Mouse (Mus musculus) cerebellum, adult 11-12 months (tissue): ENCODE measurements around the gene Pja2.
A peak's percentile ranks its signal among the peaks of the same experiment; 100 is the strongest.
"Not testable (repeated sequence)": the region's sequence is repeated elsewhere in the genome, so short reads cannot be mapped to it uniquely, and the experiment has no call there.

Experiments used
- DNase-seq: peaks from one replicate; pipeline ENCODE4 v3.0.0; 2022

The Pja2 gene

GRCm38 (mm10) chr17:64331898-64332769, at the start of gene Pja2:
Gene Pja2, minus strand, starts transcription at chr17:64331916.
- DNase-seq = peak; percentile 100

- DNase-seq = peak; percentile 61
These were observed 43.6 kb upstream of the Pja2 start for GRCm38 (mm10) chr17:64375327-64375726.

- DNase-seq = peak; percentile 22
These were observed 32.0 kb upstream of the Pja2 start for GRCm38 (mm10) chr17:64363694-64364093.

- no peak for DNase-seq
These were observed 30.9 kb upstream of the Pja2 start for GRCm38 (mm10) chr17:64362570-64362969.

DNA sequence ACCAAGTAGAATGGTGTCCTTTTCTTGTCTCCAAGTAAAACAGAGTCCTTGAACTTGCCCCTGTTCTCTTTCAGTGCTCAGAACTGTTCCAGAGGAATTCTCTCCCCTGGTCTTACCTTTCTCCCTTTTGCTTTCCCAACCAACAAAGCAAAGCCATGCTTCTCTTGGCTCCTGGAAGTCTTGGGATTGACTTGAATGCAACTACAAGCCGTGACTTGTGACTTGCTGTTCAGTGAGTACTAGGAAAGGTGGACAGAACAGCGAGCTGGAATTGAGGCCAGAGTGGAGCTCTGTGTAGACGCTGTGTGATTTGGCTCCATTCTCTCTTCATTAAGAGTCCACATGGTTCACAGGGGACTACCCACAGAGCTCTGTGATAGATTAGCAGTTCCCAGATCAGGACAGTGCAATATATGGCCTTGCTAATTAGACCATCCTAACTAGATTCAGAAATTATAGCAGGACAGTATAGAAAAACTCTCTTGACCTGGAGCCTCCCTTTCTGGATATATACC, 30.3 kb upstream of the Pja2 start:
- DNase-seq = no peak

- no peak for DNase-seq
These were observed 22.2 kb upstream of the Pja2 start for GRCm38 (mm10) chr17:64353940-64354339.

- no peak for DNase-seq
These were observed 14.4 kb upstream of the Pja2 start for GRCm38 (mm10) chr17:64346135-64346534.

DNA sequence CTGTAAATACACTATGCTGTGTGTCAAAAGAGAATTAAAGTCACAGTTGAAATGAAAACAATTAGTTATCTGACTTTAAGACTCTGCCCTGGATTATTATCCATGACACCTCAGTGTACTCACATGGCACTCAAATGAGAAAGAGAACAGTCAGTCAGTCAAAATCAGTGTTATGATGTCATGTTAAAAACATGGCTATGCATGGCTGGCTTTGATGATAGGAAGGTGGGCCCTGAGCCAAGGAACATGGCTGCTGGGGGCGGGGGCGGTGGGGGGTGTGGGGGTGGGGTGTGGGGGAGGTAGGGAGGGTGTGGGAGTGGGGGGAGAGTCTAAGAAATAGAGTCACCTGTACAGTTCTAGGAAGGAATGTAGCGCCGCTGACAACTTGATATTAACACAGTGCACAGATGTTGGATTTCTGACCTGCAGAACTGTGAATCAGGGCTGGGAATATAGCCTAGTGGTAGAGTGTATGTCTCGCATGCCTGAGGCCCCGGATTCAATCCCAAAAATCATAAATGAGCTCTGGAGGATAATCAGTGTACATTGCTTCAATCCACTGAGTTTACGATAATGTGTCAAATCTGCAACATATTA, 13.0 kb upstream of the Pja2 start:
- no peak for DNase-seq

- no peak for DNase-seq
These were observed 10.0 kb upstream of the Pja2 start for GRCm38 (mm10) chr17:64341698-64342097.

DNA sequence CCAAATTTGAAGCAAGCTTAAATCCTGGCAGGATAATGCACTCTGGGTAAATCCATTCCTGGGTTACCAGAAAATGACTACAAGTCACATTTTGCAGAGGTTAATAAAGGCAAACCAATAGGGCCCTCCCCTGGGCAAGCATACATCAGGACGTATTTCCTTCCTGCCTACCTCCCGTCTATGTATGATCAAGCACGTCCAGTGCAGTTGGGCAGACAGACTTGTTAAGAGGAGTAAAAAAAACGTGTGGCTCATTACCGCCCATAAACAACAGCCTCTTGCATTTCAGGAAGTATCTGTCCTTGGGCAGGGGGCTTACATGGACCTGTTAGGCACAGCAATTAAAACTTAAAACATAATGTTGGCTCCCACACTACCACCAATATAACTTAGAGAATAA, 8.0 kb upstream of the Pja2 start:
- DNase-seq = no peak

DNA sequence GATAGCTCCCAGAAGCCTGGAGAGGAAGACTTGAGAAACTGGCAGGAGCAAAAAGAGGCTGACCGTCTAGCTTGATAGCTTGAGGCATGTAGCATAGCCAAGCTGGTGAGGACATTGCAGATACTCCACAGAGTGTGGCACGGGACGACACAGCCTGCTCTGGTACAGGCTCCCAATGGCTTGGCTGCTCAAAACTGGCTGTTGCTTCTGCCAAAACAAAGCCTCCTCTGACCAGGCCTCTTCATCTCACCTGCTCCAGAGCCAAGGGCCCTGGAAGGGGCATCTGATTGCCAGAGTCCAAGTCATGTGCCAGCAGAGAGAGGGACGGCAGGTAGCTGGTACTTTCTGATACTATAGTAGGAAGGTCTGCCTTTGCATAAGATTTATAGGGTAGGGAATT, 5.5 kb upstream of the Pja2 start:
- peak; percentile 44 for DNase-seq

DNA sequence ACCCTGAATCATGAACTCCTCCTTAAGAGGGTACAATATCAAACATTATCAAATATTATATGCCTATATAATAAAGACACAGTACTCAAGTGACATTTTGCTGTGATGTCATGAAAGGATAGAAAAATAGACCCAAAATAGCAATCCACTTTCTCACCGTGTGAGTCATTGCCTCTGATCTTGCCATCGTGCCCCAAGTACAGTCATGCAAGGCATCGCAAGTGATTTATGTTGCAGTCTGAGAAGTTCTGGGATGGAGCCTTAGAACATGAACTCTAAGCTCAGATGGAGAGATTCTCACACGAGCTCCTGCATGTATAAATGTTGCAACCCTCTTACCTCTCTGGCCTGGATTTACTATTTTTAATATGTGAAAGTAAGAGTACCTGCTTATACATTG, 2.2 kb upstream of the Pja2 start:
- DNase-seq = no peak

DNA sequence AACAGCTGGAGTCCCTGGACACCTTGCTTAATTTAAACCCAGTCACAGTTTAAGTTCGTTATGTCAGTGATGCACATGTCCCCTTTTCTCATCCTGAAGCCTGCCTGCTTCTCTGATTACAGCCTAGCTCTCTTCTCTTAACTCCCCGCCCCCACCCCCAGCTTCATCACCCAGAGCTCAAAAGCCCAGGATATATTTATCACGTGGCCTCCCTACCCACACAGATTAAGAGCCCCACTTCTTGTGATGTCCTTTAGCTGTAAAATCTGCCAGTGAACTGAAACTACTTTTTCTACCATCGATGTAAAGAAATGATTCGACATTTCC, 1.0 kb upstream of the Pja2 start:
- no peak for DNase-seq

DNA sequence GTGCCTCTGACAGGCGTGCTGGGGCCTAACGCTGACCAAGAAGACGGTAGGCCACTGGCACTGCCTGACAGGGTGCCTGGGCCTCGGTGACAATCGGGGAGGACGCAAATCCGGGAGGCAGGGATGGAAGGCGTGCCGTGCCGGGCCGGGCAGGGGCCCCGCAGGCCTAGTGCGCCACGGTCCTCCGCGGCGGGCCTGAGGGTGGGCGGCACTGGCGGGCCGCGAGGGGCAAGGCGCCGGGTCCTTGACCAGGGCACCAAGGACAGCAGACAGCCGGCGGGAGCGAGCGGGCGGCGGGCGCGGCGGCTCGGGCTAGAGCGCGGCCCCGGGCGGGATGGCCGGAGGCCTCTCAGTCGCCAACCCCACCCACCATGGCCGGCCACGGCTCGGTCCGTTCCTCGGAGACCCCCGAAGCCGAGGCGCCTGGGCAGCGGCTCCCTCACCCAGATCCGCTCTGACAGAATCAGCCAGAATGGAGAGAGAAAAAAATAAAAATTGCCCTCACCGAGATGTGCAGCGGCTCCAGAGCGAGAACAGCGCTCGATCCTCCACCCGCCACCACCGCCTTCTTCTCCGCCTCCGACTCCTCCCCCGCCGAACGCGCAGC, 322 bp downstream of the Pja2 start:
- no peak for DNase-seq

DNA sequence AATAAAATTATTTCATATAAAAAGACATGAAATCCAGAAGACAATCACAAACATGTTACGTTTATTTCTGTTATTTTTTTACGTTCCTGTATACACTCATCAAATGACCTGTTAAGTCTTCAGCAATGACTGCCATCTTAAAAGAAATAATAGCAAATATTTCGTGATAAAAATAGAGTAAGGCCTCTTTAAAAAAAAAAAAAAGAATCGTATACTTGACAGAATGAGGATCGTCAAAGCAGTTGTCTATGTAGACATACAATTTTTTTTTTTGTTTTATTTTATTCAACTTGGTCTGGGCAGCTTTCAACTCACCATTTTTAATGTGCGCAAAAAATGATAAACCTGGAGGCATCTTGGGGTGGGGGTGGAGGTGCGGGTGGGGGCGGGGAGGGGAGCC, 831 bp downstream of the Pja2 start:
- DNase-seq = no peak

DNA sequence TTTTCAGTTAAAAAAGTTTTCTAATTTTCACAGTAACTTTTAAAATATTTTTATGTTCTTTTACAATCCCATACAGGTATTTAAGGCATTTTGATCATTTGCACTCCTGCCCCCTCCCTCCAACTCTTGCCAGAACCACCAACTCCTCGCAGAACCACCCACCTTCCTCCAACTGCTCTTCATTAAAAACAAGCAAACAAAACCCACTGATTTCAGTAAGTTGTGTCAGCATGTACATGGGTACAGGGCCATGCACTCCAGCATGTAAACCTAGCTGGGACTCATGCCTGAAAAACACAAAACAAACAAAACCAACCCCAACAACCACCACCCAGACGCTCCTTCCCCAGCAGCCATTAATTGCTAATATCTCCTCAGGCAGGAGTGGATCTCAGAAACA, 7.2 kb downstream of the Pja2 start:
- no peak for DNase-seq

DNA sequence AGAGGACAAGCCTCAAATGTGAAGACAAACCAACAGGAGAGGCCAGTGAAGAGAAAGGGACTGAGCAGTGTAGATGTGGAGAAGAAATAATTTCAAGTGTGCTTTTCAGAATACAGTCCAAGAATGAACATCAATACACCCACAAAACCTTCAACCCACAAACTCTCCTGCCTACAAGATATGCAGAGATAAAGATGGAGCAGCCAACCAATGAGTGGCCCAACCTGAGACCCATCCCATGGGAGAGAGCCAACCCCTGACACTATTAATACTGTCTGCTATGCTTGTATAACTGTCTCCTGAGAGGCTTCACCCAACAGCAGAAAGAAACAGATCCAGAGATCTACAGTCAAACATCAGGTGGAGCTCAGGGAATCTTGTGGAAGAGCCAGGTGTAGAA, 16.3 kb downstream of the Pja2 start:
- DNase-seq = no peak

DNA sequence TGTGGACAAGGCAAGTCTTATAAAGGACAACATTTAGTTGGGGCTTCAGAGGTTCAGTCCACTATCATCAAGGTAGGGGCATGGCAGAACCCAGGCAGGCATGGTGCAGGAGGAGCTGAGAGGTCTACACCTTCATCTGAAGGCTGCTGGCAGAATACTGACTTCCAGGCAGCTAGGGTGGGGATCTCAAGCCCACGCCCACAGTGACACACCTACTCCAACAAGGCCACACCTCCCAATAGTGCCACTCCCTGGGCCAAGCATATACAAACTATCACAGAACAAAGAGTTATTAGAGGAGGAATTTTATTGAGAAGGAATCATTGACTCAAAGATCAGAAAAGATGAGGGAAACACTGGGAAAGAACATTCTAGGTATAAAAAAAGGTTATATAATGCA, 17.2 kb downstream of the Pja2 start:
- DNase-seq = not testable (repeated sequence)

DNA sequence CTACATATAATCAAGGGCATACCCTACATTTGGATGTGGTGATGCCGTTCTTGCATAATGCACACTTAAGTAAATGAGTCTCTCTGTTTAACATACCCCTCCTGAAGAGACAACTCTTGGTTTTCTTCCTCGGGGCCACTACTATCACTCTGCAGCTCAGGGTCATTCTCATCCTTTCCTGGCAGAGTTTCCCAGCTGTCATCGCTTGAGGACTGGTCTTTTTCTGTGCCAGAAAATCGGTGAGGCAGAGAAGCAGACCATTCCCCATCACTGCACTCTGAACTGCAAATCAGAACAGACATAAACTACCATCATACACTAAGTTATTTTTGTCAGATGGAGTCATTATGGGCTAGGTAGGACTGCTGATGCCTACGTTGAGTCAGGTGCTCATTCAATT, 34.1 kb downstream of the Pja2 start:
- DNase-seq = no peak

GRCm38 (mm10) chr17:64292740-64293139, 39.0 kb downstream of the Pja2 start:
- DNase-seq = no peak

GRCm38 (mm10) chr17:64289684-64290083, 42.0 kb downstream of the Pja2 start:
- DNase-seq = no peak

GRCm38 (mm10) chr17:64288000-64288399, 43.7 kb downstream of the Pja2 start:
- peak; percentile 57 for DNase-seq

DNA sequence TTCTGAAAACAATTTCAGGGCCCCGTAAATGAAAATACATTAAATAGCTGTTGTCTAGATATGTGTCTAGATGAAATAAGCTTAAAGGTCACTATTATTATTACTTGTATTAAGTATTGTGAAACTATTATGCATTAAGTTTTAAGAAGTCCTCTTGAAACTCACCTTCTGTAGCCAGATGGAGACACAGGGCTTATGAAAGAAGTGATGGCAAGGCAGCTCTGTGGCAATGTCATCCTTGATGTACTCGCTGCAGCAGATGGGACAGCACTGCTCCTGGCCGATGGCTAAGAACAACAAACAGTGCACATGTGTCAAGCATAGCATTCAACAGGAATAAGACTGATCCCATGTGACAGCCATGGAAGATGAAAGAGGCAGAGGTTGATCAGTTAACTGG, 44.9 kb downstream of the Pja2 start:
- no peak for DNase-seq

- not testable (repeated sequence) for DNase-seq
These were observed 50.3 kb downstream of the Pja2 start for GRCm38 (mm10) chr17:64281368-64281767.
